Mouse (Mus musculus) heart, postnatal 0 days (tissue): ENCODE results near the gene Serpini1.

Source experiments
- CTCF ChIP-seq: IDR thresholded peaks from 2 replicates; pipeline ENCODE4 v1.5.1; 2016; ENCODE audit warnings: antibody characterized with exemption, control low read depth, low read depth
- EP300 ChIP-seq: IDR thresholded peaks from 2 replicates; pipeline ENCODE4 v1.6.1; 2016; ENCODE audit warnings: antibody characterized with exemption, low read depth

GRCm38 (mm10) chr3:75556695-75557291 lies 554 bp upstream of the Serpini1 start, which contains the start of gene Pdcd10:
- no peak for TF ChIP-seq EP300
- peak; percentile 16; the same call in 1 of the 2 replicates for TF ChIP-seq CTCF
